Mouse (Mus musculus) small intestine, adult 2 months (tissue): ENCODE measurements around the gene Tarbp1.

Experiments used
- CTCF ChIP-seq: fragments of 200-500 bp; IDR thresholded peaks from 2 replicates; pipeline ENCODE4 v1.5.1; 2012; ENCODE audit warnings: low read depth, mild to moderate bottlenecking, control low read depth, inconsistent platforms, low read length, moderate library complexity, mixed read lengths; ENCODE audit not compliant: insufficient replicate concordance, insufficient read length; ENCODE audit errors: extremely low read depth
- POLR2A ChIP-seq: fragments of 200-500 bp; IDR thresholded peaks from 2 replicates; pipeline ENCODE4 v1.6.1; 2012; ENCODE audit warnings: low read depth, mild to moderate bottlenecking, control low read depth, inconsistent platforms, low read length, moderate library complexity

DNA sequence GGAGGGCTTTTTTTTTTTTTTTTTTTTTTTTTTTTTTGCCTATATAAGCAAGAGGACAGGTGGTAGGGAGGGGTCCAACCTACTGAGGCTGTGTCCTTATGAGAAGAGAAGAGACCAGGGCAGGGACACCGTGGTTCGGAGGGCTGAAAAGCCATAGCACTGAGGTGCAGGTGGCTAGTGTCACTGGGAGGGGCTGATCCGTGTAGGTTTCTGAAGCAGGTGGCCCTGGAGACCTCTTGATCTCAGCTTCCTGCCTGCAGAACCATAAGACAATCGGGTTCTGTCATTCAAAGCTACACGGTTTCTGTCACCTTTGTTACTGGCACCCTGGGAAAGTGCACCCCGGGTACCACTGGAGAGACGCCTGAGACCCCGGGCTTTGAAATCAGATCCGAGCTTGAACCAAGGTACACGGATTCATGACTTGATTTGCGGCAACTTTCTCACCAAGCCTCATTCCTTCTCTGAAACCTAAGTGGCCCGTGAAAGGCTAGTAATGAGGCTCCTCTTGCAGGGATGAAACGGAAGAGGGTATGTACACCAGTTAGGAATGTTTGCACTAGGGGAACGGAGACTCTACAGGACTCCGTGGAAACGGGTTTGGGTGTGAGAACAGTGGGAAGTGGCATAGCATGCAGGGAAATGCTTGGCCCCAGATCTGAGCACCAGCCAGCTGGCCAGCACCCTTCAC is 29.8 kb upstream of the Tarbp1 start:
- TF ChIP-seq CTCF (no peak), POLR2A (no peak)
